Mouse (Mus musculus): ENCODE results near the gene Itga6. TPM values are rescaled to one million over a fixed set of nuclear protein-coding genes. Genes with fewer than 3 reads are reported as not detected.
A peak's percentile ranks its signal among the peaks of the same experiment; 100 is the strongest.

The Itga6 gene
- polyA plus RNA-seq, 1 experiment from 2014 or later, result 17.7 TPM

GRCm38 (mm10) chr2:71786591-71787155 lies 41.3 kb downstream of the Itga6 start:
- H3K9me3 ChIP-seq (replicated peaks; ENCODE audit: control insufficient read depth, low read length, poor library complexity, severe bottlenecking), result no peaks in the 10 kb centered on the region
- H3K9ac ChIP-seq (ENCODE audit: low read depth, low read length), result peak overlapping the region; percentile 80
- peak overlapping the region; percentile 65 for H3K27ac ChIP-seq (ENCODE audit: low read length)
- peak overlapping the region; percentile 97 for H3K4me2 ChIP-seq (ENCODE audit: low read length)
- no peaks in the 10 kb centered on the region for H3K27me3 ChIP-seq (ENCODE audit: control insufficient read depth, insufficient read depth, low read depth, low read length)
- ATAC-seq, result peak; percentile 88
- no peaks in the 10 kb centered on the region for H3K36me3 ChIP-seq (ENCODE audit: control insufficient read depth, insufficient read depth, low read length)
- peak overlapping the region; percentile 75 for H3K4me3 ChIP-seq (ENCODE audit: low read depth, low read length)
- under 1% methylated on average over 39 of the region's 61 CpGs for WGBS
- H3K4me1 ChIP-seq (ENCODE audit: control insufficient read depth, insufficient read depth, low read length), result peaks cover 5% of the 10 kb centered on the region; the same call in 1 of the 2 replicates

GRCm38 (mm10) chr2:71787156-71787590 lies 41.8 kb downstream of the Itga6 start:
- whole genome bisulfite sequencing, result 0% methylated on average over 37 of the region's 40 CpGs

GRCm38 (mm10) chr2:71787591-71788460 lies 42.4 kb downstream of the Itga6 start:
- Histone ChIP-seq H3K4me1 (ENCODE audit: control insufficient read depth, insufficient read depth, low read length) (peaks cover 5% of the 10 kb centered on the region; the same call in 1 of the 2 replicates), H3K4me3 (ENCODE audit: low read depth, low read length) (peak overlapping the region; percentile 75), H3K36me3 (ENCODE audit: control insufficient read depth, insufficient read depth, low read length) (no peaks in the 10 kb centered on the region), H3K27me3 (ENCODE audit: control insufficient read depth, insufficient read depth, low read depth, low read length) (no peaks in the 10 kb centered on the region), H3K9me3 (replicated peaks; ENCODE audit: control insufficient read depth, low read length, poor library complexity, severe bottlenecking) (no peaks in the 10 kb centered on the region), H3K9ac (ENCODE audit: low read depth, low read length) (peak overlapping the region; percentile 80), H3K4me2 (ENCODE audit: low read length) (peak overlapping the region; percentile 97), H3K27ac (ENCODE audit: low read length) (no peak overlapping the region)
- ATAC-seq, result peak; percentile 57; the same call in 1 of the 2 replicates
- WGBS, result 1% methylated on average over 32 of the region's 32 CpGs

More at GRCm38 (mm10) chr2:71787156-71787590, 41.8 kb downstream of the Itga6 start:
- Histone ChIP-seq H3K4me2 (ENCODE audit: low read length) (peak overlapping the region; percentile 97), H3K27ac (ENCODE audit: low read length) (peak overlapping the region; percentile 65), H3K9ac (ENCODE audit: low read depth, low read length) (peak overlapping the region; percentile 80), H3K4me3 (ENCODE audit: low read depth, low read length) (peak overlapping the region; percentile 75), H3K4me1 (ENCODE audit: control insufficient read depth, insufficient read depth, low read length) (peaks cover 5% of the 10 kb centered on the region; the same call in 1 of the 2 replicates), H3K27me3 (ENCODE audit: control insufficient read depth, insufficient read depth, low read depth, low read length) (no peaks in the 10 kb centered on the region), H3K36me3 (ENCODE audit: control insufficient read depth, insufficient read depth, low read length) (no peaks in the 10 kb centered on the region), H3K9me3 (replicated peaks; ENCODE audit: control insufficient read depth, low read length, poor library complexity, severe bottlenecking) (no peaks in the 10 kb centered on the region)
- ATAC-seq, result peak; percentile 84

- Histone ChIP-seq H3K27ac (ENCODE audit: low read length) (no peak overlapping the region), H3K9ac (ENCODE audit: low read depth, low read length) (no peak overlapping the region), H3K9me3 (replicated peaks; ENCODE audit: control insufficient read depth, low read length, poor library complexity, severe bottlenecking) (no peaks in the 10 kb centered on the region), H3K27me3 (ENCODE audit: control insufficient read depth, insufficient read depth, low read depth, low read length) (no peaks in the 10 kb centered on the region), H3K4me2 (ENCODE audit: low read length) (no peak overlapping the region), H3K4me1 (ENCODE audit: control insufficient read depth, insufficient read depth, low read length) (peaks cover 5% of the 10 kb centered on the region; the same call in 1 of the 2 replicates), H3K4me3 (ENCODE audit: low read depth, low read length) (no peak overlapping the region), H3K36me3 (ENCODE audit: control insufficient read depth, insufficient read depth, low read length) (no peaks in the 10 kb centered on the region)
- ATAC-seq, result no peak
- 93% methylated on average over 5 of the region's 5 CpGs for WGBS
Measured at GRCm38 (mm10) chr2:71790752-71791151, 45.3 kb downstream of the Itga6 start.

- H3K36me3 ChIP-seq (ENCODE audit: control insufficient read depth, insufficient read depth, low read length), result no peaks in the 10 kb centered on the region
- peaks cover 5% of the 10 kb centered on the region; the same call in 1 of the 2 replicates for H3K4me1 ChIP-seq (ENCODE audit: control insufficient read depth, insufficient read depth, low read length)
- no peaks in the 10 kb centered on the region for H3K9me3 ChIP-seq (replicated peaks; ENCODE audit: control insufficient read depth, low read length, poor library complexity, severe bottlenecking)
- no peak overlapping the region for H3K4me3 ChIP-seq (ENCODE audit: low read depth, low read length)
- no peak overlapping the region for H3K4me2 ChIP-seq (ENCODE audit: low read length)
- H3K27me3 ChIP-seq (ENCODE audit: control insufficient read depth, insufficient read depth, low read depth, low read length), result no peaks in the 10 kb centered on the region
- no peak overlapping the region for H3K9ac ChIP-seq (ENCODE audit: low read depth, low read length)
- 96% methylated on average over 2 of the region's 2 CpGs for WGBS
- no peak for ATAC-seq
- H3K27ac ChIP-seq (ENCODE audit: low read length), result no peak overlapping the region
Measured at GRCm38 (mm10) chr2:71791203-71791602, 45.8 kb downstream of the Itga6 start.

GRCm38 (mm10) chr2:71794139-71794538 lies 48.7 kb downstream of the Itga6 start:
- 71% methylated on average over 6 of the region's 6 CpGs for WGBS
- no peaks in the 10 kb centered on the region for H3K27me3 ChIP-seq (ENCODE audit: control insufficient read depth, insufficient read depth, low read depth, low read length)
- H3K36me3 ChIP-seq (ENCODE audit: control insufficient read depth, insufficient read depth, low read length), result no peaks in the 10 kb centered on the region
- H3K9ac ChIP-seq (ENCODE audit: low read depth, low read length), result no peak overlapping the region
- no peak for ATAC-seq
- H3K27ac ChIP-seq (ENCODE audit: low read length), result no peak overlapping the region
- no peak overlapping the region for H3K4me3 ChIP-seq (ENCODE audit: low read depth, low read length)
- no peaks in the 10 kb centered on the region for H3K4me1 ChIP-seq (ENCODE audit: control insufficient read depth, insufficient read depth, low read length)
- no peak overlapping the region for H3K4me2 ChIP-seq (ENCODE audit: low read length)
- no peaks in the 10 kb centered on the region for H3K9me3 ChIP-seq (replicated peaks; ENCODE audit: control insufficient read depth, low read length, poor library complexity, severe bottlenecking)

- Histone ChIP-seq H3K9ac (ENCODE audit: low read depth, low read length) (no peak overlapping the region), H3K27me3 (ENCODE audit: control insufficient read depth, insufficient read depth, low read depth, low read length) (no peaks in the 10 kb centered on the region), H3K4me3 (ENCODE audit: low read depth, low read length) (no peak overlapping the region), H3K4me1 (ENCODE audit: control insufficient read depth, insufficient read depth, low read length) (no peaks in the 10 kb centered on the region), H3K36me3 (ENCODE audit: control insufficient read depth, insufficient read depth, low read length) (no peaks in the 10 kb centered on the region), H3K27ac (ENCODE audit: low read length) (no peak overlapping the region), H3K4me2 (ENCODE audit: low read length) (no peak overlapping the region), H3K9me3 (replicated peaks; ENCODE audit: control insufficient read depth, low read length, poor library complexity, severe bottlenecking) (no peaks in the 10 kb centered on the region)
- no peak for ATAC-seq
- 88% methylated on average over 6 of the region's 6 CpGs for WGBS
Measured at GRCm38 (mm10) chr2:71796787-71797186, 51.4 kb downstream of the Itga6 start.

GRCm38 (mm10) chr2:71800798-71801197 lies 55.4 kb downstream of the Itga6 start:
- Histone ChIP-seq H3K4me2 (ENCODE audit: low read length) (no peak overlapping the region), H3K27ac (ENCODE audit: low read length) (no peak overlapping the region), H3K4me3 (ENCODE audit: low read depth, low read length) (no peak overlapping the region), H3K9me3 (replicated peaks; ENCODE audit: control insufficient read depth, low read length, poor library complexity, severe bottlenecking) (no peaks in the 10 kb centered on the region), H3K27me3 (ENCODE audit: control insufficient read depth, insufficient read depth, low read depth, low read length) (no peaks in the 10 kb centered on the region), H3K4me1 (ENCODE audit: control insufficient read depth, insufficient read depth, low read length) (no peaks in the 10 kb centered on the region), H3K36me3 (ENCODE audit: control insufficient read depth, insufficient read depth, low read length) (no peaks in the 10 kb centered on the region), H3K9ac (ENCODE audit: low read depth, low read length) (no peak overlapping the region)
- no peak for ATAC-seq
- 84% methylated on average over 6 of the region's 6 CpGs for WGBS

- Histone ChIP-seq H3K4me1 (ENCODE audit: control insufficient read depth, insufficient read depth, low read length) (no peaks in the 10 kb centered on the region), H3K9me3 (replicated peaks; ENCODE audit: control insufficient read depth, low read length, poor library complexity, severe bottlenecking) (no peaks in the 10 kb centered on the region), H3K9ac (ENCODE audit: low read depth, low read length) (no peak overlapping the region), H3K4me2 (ENCODE audit: low read length) (no peak overlapping the region), H3K36me3 (ENCODE audit: control insufficient read depth, insufficient read depth, low read length) (no peaks in the 10 kb centered on the region), H3K27ac (ENCODE audit: low read length) (no peak overlapping the region), H3K4me3 (ENCODE audit: low read depth, low read length) (no peak overlapping the region), H3K27me3 (ENCODE audit: control insufficient read depth, insufficient read depth, low read depth, low read length) (no peaks in the 10 kb centered on the region)
- no peak for ATAC-seq
- 75% methylated on average over 7 of the region's 7 CpGs for WGBS
Measured at GRCm38 (mm10) chr2:71801691-71802090, 56.3 kb downstream of the Itga6 start.
